Mouse (Mus musculus) heart, postnatal 4 days (tissue): ENCODE results near the gene Rrp9. TPM values are rescaled to one million over a fixed set of nuclear protein-coding genes. Genes with fewer than 3 reads are reported as not detected.
A peak's percentile ranks its signal among the peaks of the same experiment; 100 is the strongest.
"Not testable (repeated sequence)": the region's sequence is repeated elsewhere in the genome, so short reads cannot be mapped to it uniquely, and the experiment has no call there.

ENCODE experiments used
- DNase-seq: peaks from one replicate; pipeline ENCODE4 v3.0.0; 2021
- total RNA-seq, 2 experiments: library from RNA; stranded (reverse); gene quantifications; 2 replicates each; pipeline ENCODE4 v1.2.3; 2021

Gene Rrp9
- total RNA-seq, 2 experiments from 2014 or later, result 21.3 to 23.3 TPM

DNA sequence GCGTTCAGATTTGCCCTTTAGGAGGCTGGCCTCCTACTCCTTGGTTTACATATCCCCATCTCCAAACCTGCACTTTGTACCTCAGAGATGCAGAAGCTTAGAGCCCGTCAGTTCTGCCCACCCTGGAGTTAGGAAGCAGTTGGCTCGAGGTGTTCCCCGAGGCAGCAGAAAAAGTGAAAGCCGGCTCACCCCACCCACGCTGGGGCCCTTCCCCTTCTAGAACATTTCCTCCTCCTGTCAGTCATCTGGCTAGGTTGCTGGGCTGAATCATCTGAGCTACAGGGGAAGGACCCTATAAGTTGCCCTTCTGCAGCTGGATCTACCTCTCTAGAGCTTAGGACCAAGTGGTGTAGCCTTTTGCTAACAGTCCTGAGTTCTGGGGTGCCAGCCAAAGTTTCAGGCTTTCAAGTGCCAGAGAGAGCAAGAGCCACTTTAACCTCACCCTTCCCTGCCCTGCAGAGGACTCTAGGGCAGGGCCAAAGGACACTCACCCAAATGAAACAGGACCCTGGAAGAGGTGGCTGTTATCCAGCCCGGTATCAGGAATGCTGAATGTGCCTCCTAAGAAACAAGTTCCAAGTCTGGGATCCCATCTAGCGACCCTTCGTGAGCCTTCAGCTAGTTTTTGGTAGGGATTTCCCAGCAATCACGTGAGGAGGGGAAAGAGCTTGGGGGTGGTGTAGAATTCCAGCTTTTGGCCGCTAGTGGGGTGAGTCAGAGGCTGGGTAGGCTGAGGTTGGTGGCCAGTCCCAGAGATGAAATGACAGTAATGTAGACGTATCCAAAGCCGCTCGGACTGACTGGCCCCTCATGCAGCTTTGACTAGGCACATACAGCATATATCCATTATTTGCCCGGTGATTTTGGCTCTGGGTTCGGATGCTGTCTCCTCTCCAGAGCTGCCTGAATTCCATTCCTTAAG, 500 bp downstream of the Rrp9 start:
- DNase-seq, result peak; percentile 62

DNA sequence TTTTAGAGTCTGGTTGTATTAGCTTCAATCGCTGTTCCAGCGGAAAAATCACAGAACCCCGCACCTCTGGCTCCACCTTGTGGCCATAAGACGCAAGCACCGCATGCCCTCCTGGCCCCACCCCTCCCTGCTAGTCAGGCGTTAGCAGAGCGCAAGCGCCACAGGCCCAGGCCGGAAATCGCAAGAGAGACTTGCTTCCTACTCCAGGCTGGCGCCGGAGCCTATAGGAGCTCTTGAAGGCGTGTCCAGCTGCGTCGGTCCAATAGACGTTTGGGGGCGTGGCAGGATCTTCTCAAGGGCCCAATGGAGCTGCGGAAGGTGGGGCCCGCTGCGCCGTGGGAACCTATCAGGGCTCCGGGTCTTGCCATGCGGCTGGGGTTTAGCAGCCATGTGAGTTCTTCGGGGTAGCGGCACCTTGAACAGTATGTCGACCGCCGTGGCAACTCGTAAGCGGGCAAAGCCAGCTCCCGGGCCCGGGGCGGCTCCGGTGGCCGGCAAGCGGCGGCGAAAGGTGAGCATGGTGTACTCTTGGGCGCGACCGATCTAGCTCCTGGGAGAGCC, 1.2 kb downstream of the Rrp9 start, which contains the start of gene Parp3:
TSS of gene Parp3 (minus strand) at position 26 of the 561 bp plus-strand sequence.
- DNase-seq, result peak; percentile 99

DNA sequence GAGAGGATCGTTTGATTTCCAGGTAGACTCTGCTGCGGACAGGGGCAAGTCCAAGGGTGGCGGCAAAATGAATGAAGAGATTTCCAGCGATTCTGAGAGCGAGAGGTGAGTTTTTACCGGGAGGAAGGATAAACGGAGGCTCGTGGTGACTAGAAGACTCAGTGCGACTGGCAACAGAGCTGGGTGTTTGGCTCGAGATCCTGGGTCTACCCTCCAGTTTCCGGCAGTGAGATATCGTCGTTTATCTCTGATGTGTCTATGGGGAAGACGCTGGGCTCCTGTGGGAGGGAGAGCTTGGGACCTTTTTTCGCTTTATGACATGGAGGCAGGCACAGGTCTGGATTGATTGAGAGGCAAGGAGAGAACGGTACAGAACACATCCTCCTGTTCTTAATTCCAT, 1.9 kb downstream of the Rrp9 start:
- peak; percentile 6 for DNase-seq

DNA sequence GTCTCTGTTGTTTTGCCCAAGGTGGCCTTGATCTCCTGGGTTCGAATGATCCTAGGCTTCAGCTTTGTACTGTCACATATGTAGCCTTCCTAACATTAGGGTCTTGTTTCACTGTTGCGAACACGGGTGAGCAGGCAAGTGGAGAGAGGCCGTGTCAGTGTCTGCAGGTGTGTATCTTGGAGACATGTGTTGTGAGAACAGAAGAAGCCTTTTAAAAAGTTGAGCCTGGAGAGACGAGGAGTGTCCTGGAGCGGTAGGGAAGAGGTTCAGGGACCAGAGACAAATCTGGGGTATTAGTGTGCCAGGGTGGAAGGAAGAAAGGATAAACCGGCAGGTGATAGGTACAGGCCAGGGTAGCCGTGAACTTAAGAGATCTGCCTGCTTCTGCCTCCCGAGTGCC, 2.3 kb downstream of the Rrp9 start:
- DNase-seq, result no peak

DNA sequence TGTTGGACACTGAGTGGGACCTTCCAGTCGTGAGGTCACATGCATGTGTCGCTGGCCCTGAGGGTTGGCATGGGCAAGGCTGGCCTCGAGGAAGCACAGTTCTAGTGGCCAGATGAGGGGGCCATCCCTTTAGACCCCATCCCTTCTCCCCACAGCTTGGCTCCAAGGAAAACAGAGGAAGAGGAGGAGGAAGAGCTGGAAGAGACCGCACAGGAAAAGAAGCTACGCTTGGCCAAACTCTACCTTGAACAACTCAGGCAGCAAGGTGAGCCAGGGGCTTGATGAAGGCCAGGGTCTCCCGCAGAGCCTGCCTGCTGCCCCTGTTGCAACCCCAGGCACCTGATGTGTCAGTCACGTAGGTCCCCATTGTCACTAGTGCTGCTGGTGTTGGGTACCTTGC, 4.8 kb downstream of the Rrp9 start:
- peak; percentile 3 for DNase-seq

DNA sequence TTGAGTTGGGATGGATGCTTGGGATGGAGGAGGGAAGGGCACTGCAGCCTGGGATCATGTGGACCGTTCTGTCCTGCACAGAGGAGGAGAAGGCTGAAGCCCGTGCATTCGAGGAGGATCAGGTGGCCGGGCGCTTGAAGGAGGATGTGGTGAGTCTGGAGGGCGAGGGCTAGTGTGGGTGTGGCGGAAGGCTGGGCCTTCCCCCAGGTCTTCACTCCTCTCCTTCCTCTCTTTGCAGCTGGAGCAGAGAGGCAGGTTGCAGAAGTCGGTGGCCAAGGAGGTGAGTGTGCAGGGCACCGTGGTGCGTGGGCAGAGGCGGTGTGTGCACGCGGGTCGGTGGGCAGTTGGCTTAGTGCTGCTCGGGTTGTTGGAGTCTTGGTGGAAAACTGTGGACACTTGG, 5.3 kb downstream of the Rrp9 start:
- DNase-seq, result peak; percentile 4

DNA sequence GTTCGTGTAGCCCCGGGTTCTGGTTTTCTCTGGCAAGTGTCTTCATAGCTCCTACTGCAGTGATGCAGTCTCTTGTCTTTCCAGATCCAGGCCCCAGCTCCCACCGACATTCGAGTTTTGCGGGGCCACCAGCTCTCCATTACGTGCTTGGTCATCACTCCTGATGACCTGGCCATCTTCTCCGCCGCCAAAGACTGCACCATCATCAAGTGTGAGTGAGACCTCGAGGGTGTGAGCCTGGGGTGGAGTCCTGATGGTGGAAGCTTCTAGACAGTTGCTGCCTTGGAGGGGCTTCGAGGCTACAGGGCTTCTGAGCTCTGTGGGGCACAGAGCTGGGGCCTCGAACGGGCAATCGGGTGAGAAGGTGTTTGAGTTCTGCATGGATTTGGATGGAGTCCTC, 5.9 kb downstream of the Rrp9 start:
- peak; percentile 3 for DNase-seq

DNA sequence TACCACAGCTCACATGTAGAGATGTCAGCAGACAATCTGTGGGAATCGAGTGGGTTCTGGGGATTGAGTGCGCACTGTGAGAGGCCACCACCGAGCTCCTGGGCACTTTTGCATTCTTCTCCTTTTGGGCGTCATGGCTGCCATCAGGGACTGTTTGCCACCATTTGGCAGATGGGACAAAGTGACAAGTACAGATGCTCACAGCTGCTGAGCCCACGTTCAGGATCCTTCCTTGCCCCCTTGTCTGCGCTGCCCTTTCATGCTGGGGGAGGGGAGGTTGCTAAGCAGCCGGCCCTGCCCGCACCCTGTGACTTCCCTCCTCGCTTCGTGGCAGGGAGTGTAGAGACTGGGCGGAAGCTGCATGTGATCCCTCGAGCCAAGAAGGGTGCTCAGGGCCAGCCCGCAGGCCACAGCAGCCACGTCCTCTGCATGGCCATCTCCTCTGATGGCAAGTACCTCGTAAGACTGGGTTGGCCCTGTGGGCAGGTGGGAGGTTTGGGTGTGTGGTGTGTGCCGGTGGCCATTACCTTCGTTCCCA, 6.9 kb downstream of the Rrp9 start:
- no peak for DNase-seq

DNA sequence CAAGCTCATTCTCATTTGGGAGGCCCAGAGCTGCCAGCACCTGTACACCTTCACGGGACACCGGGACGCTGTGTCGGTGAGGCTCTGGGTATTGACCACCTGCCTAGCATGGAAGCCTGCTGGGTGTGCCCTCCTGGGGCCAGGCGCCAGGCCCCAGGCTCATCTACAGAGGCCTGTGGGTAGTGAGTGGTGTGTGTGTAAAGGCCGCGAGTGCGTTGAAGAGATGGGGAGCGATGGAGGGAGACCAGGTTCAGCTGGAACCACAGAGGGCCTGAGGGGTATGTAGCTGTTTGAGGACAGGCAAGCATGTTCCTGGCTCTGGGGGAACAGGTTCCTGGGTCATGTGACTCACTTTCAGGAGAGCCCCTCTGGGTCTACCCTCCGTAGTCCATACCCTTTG, 7.4 kb downstream of the Rrp9 start:
- no peak for DNase-seq

DNA sequence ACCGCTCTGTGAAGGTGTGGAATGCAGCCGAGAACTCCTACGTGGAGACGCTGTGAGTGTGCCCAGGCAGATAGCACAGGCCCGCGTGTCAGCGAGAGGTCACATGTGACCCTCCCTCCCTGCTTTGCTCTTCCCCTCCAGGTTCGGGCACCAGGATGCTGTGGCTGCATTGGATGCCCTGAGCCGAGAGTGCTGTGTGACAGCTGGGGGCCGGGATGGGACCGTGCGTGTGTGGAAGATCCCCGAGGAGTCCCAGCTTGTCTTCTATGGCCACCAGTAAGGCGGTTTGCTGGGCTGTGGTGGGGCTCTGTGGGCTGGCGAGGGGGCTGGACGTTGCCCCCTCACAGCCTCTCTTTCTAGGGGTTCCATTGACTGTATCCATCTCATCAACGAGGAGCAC, 7.8 kb downstream of the Rrp9 start:
- no peak for DNase-seq

DNA sequence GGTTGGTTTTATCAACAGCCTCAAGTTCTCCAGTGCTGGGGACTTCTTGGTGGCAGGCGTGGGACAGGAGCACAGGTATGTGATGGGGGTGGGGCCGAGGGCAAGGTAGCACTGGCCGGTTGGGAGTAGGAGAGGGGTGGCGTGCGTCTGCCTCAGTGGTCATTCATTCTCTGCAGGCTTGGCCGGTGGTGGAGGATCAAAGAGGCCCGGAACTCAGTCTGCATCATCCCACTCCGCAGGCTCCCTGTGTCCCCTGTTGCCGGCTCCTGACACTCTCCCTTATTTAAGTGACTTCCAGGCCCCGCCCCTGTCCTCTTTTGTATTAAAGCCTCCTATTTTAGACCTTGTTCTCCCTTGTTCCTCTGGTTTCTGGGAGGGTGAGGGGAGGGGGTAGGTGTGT, 9.3 kb downstream of the Rrp9 start:
- DNase-seq, result no peak

DNA sequence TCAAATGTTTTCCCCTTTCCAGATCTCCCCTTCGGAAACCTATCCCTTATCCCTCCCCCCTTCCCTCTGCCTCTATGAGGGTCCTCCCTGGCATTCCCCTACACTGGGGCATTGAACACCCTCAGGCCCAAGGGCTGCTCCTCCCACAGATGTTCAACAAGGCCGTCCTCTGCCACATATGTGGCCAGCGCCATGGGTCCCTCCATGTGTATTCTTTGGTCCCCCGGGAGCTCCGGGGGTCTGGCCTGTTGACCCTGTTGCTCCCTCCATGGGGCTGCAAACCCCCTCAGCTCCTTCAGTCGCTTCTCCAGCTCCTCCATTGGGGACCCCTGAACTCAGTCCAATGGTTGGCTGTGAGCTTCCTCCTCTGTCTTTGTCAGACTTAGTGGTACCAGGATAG, 11.8 kb downstream of the Rrp9 start:
- not testable (repeated sequence) for DNase-seq

DNA sequence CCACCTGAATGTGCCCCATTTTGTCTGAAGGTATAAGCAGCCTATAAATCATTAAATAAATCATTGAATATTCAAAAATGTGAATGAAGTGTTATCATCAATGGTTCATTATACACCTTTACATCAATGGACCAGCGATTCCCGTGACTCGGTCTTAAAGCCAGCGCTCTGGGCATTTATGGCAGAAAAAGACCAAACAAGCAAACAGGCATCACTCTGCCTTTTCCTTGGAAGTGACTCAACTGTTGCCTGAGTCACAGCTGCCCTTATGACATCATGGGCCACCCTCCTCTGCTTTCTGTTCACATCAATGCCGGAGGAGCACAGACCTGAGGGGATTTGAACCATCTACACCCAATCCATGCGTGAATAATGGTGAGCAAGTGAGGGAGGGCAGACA, 23.9 kb downstream of the Rrp9 start, which contains the start of gene Iqcf1:
TSS of gene Iqcf1 (plus strand) at position 301 of the 400 bp plus-strand sequence.
- no peak for DNase-seq

DNA sequence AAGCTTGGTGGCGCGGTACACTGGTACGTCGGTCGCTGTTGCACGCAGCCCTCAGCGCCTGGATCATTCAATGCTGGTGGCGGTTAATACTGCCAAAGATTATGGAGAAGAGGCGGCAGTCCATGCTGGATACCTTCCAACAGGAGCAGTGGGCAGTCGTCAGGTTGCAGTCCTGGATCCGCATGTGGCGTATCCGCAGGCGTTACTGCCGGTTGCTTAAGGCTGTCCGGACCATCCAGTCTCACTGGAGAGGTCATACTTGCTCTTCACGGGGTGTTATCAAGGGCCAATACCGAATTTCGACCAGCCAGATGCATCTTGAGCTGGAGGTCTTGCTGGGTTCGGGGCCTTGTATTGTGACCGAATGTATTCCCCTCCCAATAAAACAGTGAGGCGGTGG, 26.1 kb downstream of the Rrp9 start:
- no peak for DNase-seq

DNA sequence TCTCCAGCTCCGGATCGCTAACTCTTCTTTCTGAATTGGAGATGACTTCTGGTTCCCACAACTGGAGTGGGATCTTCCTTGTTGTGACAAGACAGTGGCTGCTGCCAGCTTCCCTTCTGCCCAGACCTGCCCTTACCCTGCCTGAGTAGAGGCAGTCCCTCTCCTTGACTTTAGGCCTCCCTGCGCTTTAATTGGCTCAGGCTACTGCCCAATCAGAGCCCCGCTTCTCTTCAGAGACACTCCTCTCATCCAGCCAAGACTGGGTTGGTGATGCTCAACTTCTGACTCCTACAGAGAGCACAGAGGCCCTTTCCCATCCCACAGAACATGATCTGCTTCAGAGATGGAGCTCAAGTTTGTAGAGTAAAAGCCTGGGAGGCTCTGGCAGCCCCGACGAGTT, 28.5 kb downstream of the Rrp9 start:
- DNase-seq, result no peak

DNA sequence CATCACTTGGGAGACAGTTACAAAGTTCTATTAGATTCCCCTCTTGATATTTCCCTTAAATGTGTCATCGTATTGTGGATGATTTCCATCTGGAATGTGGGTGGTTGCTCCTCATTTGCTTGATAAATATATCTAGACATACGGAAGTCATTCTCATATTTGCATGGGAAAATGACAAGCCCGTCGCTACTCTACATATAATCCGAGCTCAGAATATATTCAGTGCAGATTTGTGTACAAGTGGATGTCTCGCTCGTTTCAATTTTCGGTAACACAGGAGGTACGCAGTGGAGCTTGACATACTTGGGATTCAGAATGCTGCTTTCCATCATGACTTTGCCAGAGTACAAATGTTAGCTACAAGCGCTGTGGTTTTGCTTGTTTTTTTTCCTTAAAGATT, 33.6 kb downstream of the Rrp9 start:
- DNase-seq, result no peak

DNA sequence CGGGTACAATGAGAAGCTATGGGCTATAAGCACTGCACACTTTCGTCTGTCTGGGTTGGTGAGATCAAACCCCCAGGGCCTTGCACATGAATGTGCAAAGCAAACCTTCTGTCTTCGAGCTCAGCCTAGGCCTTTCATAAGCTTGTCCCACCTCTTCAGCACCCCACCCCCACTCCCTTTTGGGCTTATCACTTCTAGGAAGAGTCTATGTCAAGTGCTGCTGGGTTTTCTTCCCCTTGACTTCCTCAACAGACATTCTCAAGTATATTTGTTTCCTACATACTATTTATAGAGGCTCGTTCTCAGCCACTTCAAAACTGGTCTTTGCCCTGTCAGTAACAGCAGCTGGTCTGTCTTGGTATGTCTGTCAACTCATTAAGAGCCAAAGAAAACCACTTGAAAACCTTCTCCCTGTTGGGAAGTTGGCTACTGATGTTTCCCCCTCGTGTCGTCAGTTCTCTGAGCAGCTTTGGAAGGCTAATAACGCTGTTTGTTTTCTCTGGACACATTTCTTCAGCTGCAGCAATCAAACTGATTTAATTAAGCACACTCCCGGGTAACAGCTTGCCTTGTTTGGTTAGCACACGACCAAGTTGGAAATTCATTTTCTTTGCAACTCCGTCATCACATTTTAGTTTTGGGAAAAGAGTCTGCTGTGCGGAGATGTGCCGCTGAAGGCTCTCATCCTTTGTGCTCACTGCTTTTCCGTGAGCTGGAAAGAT, 37.1 kb downstream of the Rrp9 start:
- no peak for DNase-seq

DNA sequence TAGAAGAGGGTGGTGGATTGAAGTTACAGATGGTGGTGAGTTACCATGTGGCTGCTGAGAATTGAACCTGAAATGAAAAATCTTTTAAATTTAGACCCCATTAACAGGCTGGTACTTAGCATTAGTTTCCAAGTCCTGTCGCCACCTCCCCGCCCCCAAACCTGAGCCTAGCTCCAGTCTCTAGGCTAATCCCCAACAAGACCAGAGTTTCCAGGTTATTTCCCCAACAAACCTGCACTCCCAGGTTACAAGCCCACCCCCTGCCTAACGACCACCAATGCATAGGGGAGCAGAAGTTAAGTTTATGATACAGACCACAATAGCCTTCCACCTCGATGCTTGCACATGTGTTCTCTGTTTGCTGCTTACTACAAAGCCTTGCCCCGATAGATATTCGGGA, 37.8 kb downstream of the Rrp9 start:
- DNase-seq, result no peak

DNA sequence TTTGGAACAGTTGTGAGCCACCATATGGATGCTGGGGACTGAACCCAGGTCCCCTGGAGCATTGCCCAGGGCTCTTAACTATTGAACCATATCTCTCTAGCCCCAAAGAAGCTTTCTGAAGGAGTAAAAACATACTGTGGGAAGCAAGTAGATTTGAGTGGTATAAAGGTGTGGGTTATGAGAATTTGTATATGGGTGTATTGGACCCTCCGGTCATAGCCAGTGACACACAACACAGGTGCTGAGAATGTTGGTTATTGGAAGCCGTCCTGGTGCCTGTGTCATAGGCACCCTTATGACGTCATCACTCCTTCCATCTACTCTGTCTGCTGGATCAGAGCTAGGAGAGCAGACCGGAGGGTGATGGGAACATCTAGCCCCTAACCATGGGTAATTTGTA, 38.5 kb downstream of the Rrp9 start, which contains the start of gene Iqcf5:
TSS of gene Iqcf5 (plus strand) at position 301 of the 400 bp plus-strand sequence.
- no peak for DNase-seq

DNA sequence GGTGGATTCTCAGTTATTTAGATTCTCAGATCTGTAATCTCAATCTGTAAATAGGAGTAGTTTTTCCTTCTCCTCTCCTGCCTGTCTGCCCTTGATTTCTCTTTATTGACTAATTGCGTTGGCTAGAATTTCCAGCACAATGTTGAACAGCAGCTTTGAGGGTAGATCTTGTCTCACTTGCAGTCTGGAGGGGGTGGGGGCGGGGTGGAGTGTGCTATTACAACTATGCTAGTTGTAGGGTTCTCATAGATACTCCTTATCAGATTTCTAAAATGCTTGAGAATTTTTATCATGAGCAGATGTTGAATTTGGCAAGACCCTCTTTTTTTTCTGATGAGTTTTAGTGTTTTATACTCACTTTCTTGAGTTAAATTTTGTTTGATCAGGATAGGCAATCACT, 43.7 kb downstream of the Rrp9 start:
- no peak for DNase-seq

DNA sequence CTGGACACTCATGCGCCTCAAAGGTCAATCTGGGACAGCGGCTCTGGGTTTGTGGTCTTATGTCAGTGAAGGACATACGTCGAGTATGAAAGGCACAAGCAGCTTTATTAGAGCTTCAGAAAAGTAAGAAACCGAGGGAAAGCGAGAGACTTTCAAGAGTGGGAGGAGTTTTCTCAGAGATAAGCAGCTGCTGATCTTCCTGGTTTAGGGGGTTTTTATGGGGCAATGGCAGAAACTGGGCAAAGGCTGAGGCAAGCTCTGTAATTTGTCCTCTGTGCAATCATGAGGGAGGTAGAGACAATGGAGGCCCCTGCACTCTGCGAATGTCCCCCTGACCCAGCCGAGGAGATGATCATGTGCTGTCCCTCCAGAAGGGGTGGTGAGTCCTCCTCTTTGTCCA, 44.1 kb downstream of the Rrp9 start:
- no peak for DNase-seq

DNA sequence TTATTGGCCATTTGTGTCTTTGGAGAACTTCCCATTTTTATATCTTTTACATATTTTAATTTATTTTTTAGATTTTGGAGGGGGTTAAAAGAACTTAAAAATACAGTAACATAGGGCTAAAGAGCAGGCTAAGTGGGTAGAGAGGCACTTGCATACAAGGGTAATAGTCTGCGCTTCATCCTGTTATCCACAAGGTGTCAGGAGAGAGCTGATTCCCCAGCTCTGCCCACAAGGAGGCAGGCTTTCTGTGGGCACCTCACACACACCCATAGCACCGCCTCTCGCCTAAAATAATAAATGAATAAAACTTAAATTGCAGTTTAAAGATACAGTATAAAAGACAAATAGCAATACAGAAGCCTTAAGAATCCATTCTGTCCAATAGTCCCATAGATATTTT, 56.1 kb downstream of the Rrp9 start:
- peak; percentile 16 for DNase-seq

DNA sequence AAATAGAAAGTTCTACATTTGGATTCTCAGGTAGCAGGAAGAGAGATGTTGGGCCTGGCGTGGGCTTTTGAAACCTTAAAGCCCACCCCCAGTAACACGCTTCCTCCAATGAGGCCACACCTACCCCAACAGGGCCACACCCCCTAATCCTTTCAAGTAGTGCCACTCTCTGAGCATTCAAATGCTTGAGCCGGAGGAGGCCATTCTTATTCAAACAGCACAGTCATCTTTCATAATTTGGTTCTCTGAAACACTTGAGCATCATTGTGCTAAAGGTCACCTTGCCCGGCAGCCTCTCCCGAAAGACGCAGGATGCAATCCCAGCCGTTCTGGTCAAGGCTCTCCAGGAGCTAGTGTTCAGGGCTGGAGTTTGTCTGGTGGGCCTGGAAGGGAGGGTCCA, 58.5 kb downstream of the Rrp9 start:
- DNase-seq, result no peak
